Mouse (Mus musculus) embryonic facial prominence, embryonic 14.5 days (tissue): ENCODE measurements around the gene Pak1. TPM values are rescaled to one million over a fixed set of nuclear protein-coding genes. Genes with fewer than 3 reads are reported as not detected.

Experiments used
- ATAC-seq: fragments of 200-750 bp; cut with Nextera tagmentation; 2 replicates; pipeline ENCODE4 v1.8.0; 2017; ENCODE audit warnings: low read depth, moderate number of reproducible peaks, moderate TSS enrichment
- DNase-seq: peaks from one replicate; pipeline ENCODE4 v3.0.0-alpha.2; 2015; ENCODE audit warnings: low spot score
- H3K27ac ChIP-seq: fragments of 300-500 bp; sonication (generic); replicated peaks from 2 replicates; pipeline ENCODE4 v1.5.1; 2014; ENCODE audit warnings: low read depth, mild to moderate bottlenecking, low read length, moderate library complexity
- H3K27me3 ChIP-seq: fragments of 300-500 bp; sonication (generic); replicated peaks from 2 replicates; pipeline ENCODE4 v1.6.1; 2014; ENCODE audit warnings: low read length; ENCODE audit not compliant: control insufficient read depth, insufficient read depth
- H3K36me3 ChIP-seq: fragments of 300-500 bp; sonication (generic); 2 replicates; pipeline ENCODE4 v1.6.1; 2014; ENCODE audit warnings: low read length, mixed read lengths; ENCODE audit not compliant: control insufficient read depth, insufficient read depth
- H3K4me1 ChIP-seq: fragments of 300-500 bp; sonication (generic); 2 replicates; pipeline ENCODE4 v1.6.1; 2014; ENCODE audit warnings: antibody characterized with exemption, low read length; ENCODE audit not compliant: control insufficient read depth, insufficient read depth
- H3K4me2 ChIP-seq: fragments of 300-500 bp; sonication (generic); 2 replicates; pipeline ENCODE4 v1.6.1; 2014; ENCODE audit warnings: low read depth, mild to moderate bottlenecking, low read length, moderate library complexity, mixed read lengths
- H3K4me3 ChIP-seq: fragments of 300-500 bp; sonication (generic); 2 replicates; pipeline ENCODE4 v1.5.1; 2014; ENCODE audit warnings: low read depth, mild to moderate bottlenecking, low read length
- H3K9ac ChIP-seq: fragments of 300-500 bp; sonication (generic); 2 replicates; pipeline ENCODE4 v1.6.1; 2014; ENCODE audit warnings: low read depth, mild to moderate bottlenecking, low read length, moderate library complexity, mixed read lengths
- H3K9me3 ChIP-seq: fragments of 300-500 bp; sonication (generic); 2 replicates; pipeline ENCODE4 v1.6.1; 2016; ENCODE audit warnings: low read length; ENCODE audit not compliant: control insufficient read depth
- WGBS: fragments of 180-500 bp; shearing (Covaris S2); extraction: QIAGEN DNeasy Blood & Tissue Kit; methylation state at CpG from one replicate; pipeline ENCODE4 v1.1.7; 2014; 5-methylcytosine and 5-hydroxymethylcytosine counted together
- polyA plus RNA-seq: library from polyadenylated mRNA; unstranded; fragments of >200 nt; fragmentation: Nextera tagmentation; extraction: Ambion mirVana; gene quantifications from 2 replicates; pipeline ENCODE4 v1.2.1, GENCODE M21; 2014

Gene Pak1
- polyA plus RNA-seq, 1 experiment from 2014 or later, result 29.8 TPM

DNA sequence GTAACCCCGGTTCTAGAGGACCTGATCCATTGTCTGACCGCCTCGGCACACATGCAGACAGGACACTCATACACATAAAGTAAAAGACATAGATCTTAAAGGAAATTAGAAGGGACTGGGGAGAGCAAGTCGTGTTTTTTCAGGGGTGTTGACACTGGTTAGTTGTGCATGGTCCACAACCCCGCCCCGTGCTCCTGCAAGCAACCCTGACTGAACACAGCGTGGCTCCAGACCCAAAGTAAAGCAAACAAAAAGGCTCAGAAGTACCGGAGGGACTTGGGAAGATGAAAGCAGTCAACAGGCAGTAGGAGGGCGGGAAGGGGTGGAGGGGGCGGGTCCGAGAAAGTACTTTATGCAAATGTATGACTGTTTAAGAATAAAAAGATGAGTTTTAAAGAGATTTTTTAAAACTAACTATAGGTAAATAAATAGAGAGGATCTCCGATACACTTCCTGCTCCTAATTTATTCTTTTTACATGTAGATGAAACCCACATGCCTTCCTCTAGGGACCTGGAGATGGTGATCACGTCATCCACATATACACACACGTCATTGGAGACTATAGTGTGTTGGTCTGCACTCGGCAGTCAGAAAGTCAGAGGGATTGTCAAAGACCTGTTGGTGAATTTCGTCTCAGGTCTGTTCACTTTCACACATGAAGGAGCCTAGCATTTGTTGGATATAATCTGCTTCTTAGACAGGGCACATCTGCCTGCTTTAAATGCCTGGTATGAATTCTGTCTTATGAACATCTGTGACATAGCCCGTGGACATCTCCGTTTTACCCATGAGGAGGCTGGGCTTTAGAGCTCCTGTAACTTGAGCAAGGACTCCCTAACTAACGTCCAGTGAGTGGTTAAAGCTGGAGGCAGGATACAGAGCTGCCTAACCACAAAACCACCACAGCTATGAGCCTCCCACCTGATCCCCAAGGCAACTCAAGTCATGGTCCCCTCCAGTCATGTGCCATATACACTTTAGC lies 38.8 kb upstream of the Pak1 start:
- Histone ChIP-seq H3K36me3 (no peaks in the 10 kb centered on the region), H3K9me3 (no peaks in the 10 kb centered on the region), H3K4me2 (peak overlapping the region; percentile 44), H3K9ac (0 out of 2 replicates have a peak overlapping the region, but pooled peaks have one; percentile 4), H3K4me1 (peaks cover 11% of the 10 kb centered on the region; the same call in 1 of the 2 replicates), H3K27me3 (no peaks in the 10 kb centered on the region), H3K27ac (peak overlapping the region; percentile 28; the same call in 1 of the 2 replicates), H3K4me3 (peak overlapping the region; percentile 11; the same call in 1 of the 2 replicates)
- no peak for ATAC-seq
- WGBS, result 35% methylated on average over 19 of the region's 19 CpGs
- DNase-seq, result peak; percentile 27

DNA sequence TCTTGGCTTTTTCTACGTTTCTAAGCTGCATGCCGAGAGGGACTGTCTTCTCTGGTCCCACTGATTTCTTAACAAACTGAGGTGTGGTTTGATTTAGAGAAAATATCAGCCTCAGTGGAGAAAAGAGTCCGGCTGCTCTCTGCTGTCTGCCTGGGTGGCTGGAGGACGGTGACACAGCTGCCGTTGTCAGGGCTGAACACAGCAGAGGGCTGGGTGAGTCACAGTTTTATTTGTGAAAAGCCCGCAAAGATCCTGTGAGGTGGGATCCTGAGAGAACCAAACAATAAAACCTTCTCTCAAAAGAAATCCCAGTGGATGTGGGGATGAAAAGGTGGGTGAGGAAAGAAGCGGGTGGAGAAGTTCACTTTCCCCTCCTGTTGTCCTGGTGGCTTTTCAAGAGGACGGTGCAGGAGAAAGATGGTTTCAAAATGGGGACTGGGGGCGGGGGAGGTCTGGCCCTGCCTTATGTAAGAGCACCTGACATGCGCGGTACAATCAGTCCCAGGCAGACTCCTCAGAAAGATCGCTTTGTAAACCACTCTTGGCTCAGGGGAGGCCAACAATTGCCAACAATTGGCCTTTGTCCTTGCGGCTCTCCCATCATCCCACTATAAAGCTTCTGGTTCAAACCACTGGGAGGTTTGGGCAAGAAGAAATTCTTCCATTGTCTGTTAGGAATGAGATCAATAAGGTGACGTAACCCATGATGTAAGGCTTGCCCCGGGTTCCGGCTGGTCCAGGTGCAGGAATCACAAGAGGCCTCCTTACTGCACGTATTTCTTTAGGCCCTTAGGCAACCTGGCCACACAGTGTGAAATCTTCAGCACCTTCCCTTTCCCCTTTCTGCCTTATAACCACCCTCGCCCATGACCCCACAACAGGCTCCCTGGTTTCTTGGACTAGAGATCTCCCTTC lies 31.1 kb upstream of the Pak1 start:
- peak; percentile 29 for DNase-seq
- H3K4me1 ChIP-seq, result no peaks in the 10 kb centered on the region
- H3K27ac ChIP-seq, result no peak overlapping the region
- H3K4me2 ChIP-seq, result peak overlapping the region; percentile 37
- no peaks in the 10 kb centered on the region for H3K36me3 ChIP-seq
- no peak overlapping the region for H3K4me3 ChIP-seq
- no peak overlapping the region for H3K9ac ChIP-seq
- ATAC-seq, result peak; percentile 84
- no peaks in the 10 kb centered on the region for H3K27me3 ChIP-seq
- H3K9me3 ChIP-seq, result no peaks in the 10 kb centered on the region
- WGBS, result 44% methylated on average over 18 of the region's 18 CpGs

DNA sequence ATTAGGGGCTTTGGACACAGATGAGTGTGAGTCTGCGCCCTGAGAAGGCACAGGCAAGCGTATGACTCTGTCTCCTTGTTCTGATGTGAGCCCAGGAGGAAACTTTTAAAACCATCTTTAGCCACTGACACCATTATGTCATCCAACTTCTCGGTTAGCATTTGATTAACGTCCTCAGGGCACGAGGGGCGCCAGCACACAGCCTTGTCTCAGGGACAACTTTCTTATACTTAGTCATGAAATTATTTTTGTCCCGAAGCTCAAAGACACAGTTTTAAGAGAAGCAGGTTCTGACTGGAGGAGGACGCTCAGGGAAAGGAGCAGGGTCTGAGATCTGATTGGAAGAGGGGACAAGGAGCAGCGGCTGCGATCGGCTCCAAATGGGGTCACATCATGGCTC lies 23.8 kb upstream of the Pak1 start:
- Histone ChIP-seq H3K9ac (no peak overlapping the region), H3K4me2 (no peak overlapping the region), H3K27me3 (no peaks in the 10 kb centered on the region), H3K27ac (no peak overlapping the region), H3K4me1 (no peaks in the 10 kb centered on the region), H3K4me3 (no peak overlapping the region), H3K9me3 (no peaks in the 10 kb centered on the region), H3K36me3 (no peaks in the 10 kb centered on the region)
- DNase-seq (no peak), ATAC-seq (no peak)
- 70% methylated on average over 11 of the region's 11 CpGs for WGBS

DNA sequence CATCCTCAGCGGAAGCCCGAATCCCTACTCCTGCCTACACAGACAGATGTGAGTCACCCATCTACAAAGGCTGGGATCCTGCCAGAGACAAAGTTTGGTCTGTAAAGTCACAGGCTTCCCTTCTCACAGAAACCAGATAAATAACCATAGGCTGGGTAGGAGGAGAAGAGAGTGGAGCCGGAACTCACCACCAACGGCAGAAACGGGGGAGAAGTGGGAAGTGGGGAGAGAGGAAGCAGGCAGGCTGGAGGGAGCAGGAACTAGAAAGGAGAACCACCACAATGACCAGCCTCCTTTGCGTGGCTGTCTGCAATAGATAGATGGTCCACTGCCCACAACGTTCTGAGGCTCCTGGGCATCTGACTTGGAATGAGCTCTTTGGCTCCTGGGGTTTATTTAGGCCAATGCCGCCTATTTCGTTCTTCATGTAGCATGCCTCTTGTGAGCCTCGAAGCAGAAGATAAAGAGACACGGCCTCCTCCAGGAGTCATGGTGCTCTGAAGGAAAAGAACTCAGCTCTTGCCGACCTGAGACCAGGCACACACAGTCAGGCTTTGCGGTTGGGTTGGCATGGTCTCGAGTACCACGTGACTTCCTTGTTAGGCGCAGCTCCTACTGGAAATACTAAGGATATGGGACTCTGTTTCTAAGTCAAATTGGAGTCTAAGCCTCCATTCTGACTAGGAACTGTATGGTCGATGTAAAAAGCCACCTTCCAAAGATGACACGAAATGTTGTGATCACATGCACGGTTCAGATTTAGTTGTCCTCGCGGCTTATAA lies 23.0 kb upstream of the Pak1 start:
- 92% methylated on average over 21 of the region's 21 CpGs for WGBS
- Histone ChIP-seq H3K4me3 (no peak overlapping the region), H3K9ac (no peak overlapping the region), H3K4me2 (no peak overlapping the region), H3K4me1 (no peaks in the 10 kb centered on the region), H3K9me3 (no peaks in the 10 kb centered on the region), H3K27me3 (no peaks in the 10 kb centered on the region), H3K27ac (no peak overlapping the region), H3K36me3 (no peaks in the 10 kb centered on the region)
- DNase-seq (peak; percentile 36), ATAC-seq (no peak)

DNA sequence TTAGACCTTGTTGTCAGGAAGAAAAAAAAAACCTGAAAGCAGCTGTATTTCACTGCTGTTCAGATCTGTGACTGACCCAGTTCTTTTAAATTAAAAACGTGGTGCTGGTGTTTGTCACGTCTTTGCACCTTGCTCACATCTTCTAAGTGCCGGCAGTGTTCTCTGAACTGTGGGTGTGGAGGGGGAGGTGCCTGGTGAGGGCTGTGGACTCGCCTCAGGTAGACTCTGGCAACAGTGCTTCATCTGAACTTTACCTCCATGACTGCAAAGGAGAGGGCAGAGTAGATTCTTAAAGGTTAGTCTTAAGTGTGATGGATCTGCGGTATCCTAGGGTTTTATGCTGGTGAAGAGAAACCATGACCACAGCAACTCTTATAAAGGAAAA lies 22.4 kb upstream of the Pak1 start:
- Histone ChIP-seq H3K9ac (no peak overlapping the region), H3K4me1 (no peaks in the 10 kb centered on the region), H3K4me2 (no peak overlapping the region), H3K27ac (no peak overlapping the region), H3K36me3 (no peaks in the 10 kb centered on the region), H3K4me3 (no peak overlapping the region), H3K9me3 (no peaks in the 10 kb centered on the region), H3K27me3 (no peaks in the 10 kb centered on the region)
- ATAC-seq, result no peak
- DNase-seq, result no peak
- 81% methylated on average over 5 of the region's 5 CpGs for WGBS

DNA sequence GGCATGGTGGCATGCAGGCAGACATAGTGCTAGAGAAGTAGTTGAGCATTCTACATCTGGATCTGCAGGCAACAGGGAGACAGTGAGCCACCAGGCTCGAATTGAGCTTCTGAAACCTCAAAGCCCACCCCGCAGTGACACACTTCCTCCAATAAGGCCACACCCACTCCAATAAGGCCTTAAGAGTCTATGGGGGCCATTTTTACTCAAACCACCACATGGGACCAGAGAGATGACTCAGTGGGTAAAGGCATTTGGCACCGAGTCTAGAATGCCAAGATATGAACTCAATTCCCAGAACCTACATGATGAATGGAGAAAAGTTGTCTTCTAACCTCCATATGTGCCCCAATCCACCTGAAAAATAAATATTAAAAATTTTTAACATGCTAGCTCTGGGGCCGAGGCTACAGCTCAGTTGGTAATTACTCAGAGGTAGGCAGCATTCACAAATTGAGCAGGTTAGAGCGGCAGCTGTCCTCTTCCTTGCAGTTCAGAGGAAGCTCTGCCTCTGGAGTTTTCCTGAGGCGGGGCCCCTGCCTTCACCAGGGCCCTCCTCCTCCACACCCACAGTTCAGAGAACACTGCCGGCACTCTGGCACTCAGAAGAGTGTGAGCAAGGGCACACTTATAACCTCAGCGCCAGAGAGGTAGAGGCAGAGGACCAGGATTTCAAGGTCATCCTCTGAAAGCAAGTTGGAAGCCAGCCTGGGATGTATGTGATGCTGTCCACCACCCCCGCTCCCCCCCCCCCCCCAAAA lies 21.8 kb upstream of the Pak1 start:
- DNase-seq (no peak), ATAC-seq (no peak)
- Histone ChIP-seq H3K4me3 (no peak overlapping the region), H3K9me3 (no peaks in the 10 kb centered on the region), H3K4me1 (no peaks in the 10 kb centered on the region), H3K27me3 (no peaks in the 10 kb centered on the region), H3K27ac (no peak overlapping the region), H3K36me3 (no peaks in the 10 kb centered on the region), H3K4me2 (no peak overlapping the region), H3K9ac (no peak overlapping the region)
- WGBS, result 71% methylated on average over 9 of the region's 9 CpGs

DNA sequence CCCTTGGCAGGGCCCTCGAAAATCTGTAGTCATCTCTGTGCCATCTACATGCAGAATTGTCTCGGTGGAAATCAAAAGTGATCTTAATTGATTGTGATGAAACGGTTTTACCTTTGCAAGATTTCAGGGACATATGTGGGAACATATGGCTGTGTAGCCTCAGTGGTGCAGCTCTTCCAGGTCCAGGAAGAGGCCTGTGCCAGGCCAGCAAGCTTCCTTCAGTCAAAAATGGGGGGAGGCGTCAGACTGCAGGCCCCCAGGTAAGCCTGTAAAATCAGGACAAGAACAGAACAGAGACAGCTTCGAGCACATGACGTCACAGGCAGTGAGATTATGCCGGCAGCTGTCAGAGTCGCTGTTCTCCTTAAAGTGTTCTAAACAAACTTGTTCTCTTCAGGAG lies 20.5 kb upstream of the Pak1 start:
- WGBS, result 71% methylated on average over 8 of the region's 8 CpGs
- Histone ChIP-seq H3K9ac (no peak overlapping the region), H3K27me3 (no peaks in the 10 kb centered on the region), H3K36me3 (no peaks in the 10 kb centered on the region), H3K9me3 (no peaks in the 10 kb centered on the region), H3K4me1 (no peaks in the 10 kb centered on the region), H3K4me2 (no peak overlapping the region), H3K27ac (no peak overlapping the region), H3K4me3 (no peak overlapping the region)
- DNase-seq (no peak), ATAC-seq (no peak)
